Mouse (Mus musculus): ENCODE results near the gene Dgkz.

The Dgkz gene

DNA sequence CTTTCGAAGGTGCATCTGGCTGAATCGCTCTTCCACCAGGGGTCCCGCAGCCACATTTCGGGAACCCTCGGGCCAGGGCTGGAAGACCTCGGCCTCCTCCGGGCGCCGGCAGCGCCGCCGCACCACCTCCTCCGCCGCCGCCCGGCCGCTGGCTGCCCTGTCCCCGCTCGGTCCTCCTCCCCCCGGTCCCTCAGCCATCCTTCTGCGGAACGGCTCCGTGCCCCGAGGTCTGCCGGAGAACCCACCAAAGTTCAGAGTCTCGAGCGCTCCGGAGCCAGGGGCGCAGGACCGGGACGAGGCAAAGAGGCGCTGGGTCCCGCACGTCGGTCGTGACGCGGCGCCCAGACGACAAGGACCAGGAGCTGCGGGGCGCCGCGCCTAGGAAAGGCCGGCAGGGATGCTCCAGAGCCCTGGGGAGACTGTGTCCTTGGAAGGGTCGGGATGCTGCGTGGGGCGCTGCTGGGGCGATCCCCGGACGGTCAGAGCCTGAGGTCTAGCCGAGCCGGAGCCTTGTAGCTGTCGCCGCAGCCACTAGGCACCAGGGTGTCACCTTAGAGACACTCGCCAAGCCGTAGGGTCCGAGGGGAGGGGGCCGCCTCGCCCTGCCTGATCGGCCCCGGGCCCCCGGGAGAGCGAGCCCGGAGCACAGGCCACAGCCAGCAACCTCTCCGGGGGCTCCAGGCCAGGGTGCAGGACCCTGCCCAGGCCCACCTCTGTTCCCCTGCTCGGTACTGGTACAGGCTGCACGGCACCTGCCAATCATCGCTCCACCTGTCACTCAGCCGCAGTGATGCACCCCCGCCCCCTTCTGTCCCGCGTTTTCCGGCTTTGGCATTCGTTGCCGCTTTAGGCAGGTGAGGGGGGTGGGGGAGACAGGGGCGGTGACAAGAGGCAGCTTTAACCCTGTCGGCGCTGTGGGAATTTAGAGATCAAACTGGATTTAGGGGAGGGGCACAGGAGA is at the start of gene Dgkz:
Gene Dgkz (minus strand): TSS at position 284 of the 961 bp plus-strand sequence.
- DNase-seq, result no peak

DNA sequence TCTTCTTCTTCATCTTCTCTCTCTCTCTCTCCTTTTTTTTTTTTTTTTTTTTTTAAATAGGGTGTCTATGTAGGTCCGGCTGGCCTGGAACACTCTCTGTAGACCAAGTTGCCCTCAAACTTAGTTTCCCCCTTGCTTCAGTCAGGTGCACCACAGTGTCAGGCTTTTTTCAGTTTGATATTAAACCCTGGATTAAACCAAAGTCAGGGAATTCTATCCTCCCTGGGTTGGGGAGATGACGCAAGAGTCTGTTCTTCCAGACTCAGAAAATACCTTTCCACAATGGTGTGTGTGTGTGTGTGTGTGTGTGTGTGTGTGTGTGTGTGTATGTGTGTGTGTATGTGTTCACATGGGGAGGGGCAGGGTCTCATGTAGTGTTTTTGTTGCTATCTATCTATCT is 49.5 kb upstream of the Dgkz start:
- DNase-seq, result no peak

DNA sequence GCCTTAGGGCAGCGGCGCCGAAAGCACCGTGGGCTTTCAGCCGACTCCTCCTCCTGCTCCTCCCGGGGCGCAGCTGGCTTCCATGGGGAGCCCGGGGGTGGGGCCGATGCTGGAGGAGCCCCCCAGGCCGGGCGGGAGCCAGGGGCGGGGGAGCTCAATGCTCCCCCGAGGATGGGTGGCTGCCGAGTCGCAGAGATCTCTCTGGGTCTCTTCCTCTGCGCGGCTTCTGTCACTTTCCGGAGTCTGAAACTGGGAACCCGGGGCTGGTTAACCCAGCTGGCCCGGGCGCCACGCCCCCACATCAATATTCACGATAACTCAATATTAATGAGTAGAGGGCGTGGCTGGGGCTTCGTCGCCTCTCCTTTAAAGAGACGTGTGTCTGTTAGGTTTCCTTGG is 48.6 kb upstream of the Dgkz start, which contains the start of gene Creb3l1:
Gene Creb3l1 (minus strand): TSS at position 229 of the 399 bp plus-strand sequence.
- DNase-seq, result peak; percentile 89

DNA sequence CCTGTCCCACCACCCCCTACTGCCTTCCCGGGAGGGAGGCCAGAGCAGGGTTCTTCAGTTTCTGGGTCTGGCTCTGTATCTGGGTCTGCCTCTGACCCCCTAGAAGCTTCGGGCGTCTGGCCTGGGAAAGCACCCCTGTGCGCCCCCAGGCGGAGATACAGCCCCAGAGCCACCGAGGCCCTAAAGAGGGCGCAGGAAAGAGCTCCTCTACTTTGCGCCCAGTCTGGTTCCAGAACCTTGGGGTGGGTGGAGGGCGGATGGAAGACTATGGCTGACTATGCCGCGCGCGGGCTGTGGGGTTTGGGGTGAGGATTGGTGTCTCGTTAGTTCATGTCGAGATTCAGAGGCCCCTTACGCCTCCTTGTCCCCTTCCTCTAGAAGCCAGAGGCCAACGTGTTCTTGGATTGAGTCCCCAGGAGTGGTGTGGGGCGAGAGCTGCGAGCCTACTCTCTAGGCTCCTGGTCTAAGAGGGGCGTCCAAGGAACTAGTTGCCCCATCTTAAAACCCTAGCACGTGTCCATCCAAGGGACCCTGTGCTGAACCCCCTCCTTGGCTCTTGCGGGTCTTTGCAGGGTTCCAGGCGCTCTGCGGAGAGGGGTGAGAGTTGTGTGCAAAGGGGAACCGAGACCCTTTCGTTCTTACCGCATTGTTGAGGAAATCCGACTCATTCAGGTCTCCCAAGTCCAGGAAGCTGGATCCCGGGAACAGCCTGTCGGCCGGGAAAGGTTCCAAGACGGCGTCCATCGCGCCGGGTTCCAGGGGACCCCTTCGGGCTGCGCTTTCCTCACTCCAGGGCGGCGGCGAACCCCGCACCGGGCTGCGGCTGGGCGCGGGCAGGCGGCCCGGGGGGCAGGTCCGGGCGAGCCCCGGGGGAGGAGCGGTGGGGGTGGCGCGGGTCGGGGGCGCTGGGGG is 48.0 kb upstream of the Dgkz start:
- peak; percentile 59 for DNase-seq

DNA sequence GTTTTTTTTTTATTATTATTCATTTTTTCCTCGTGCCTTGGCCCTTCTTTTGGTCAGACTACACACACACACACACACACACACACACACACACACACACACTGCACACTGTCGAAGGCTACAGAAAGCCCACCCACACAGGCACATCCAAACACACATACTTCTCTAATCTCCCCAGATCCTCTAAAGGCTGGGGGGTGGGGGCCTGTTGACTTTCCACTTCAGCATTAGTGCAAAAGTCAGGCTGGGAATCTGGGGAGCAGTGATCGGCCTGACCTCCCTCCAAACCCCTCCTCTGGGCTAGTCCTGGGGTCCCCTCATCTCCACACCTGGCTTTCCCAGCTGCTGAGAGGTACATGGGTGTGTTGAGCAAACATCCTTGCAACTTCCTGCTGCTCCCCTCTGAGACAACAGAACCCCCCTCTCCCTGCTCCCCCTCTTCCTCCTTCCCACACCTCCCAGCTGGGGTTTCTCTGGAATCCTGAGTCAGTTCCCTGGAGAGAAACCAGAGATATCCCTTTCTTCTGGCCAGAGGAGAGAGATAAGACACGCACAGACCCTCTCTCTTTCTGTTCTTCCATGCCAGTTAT is 45.1 kb upstream of the Dgkz start:
- no peak for DNase-seq

DNA sequence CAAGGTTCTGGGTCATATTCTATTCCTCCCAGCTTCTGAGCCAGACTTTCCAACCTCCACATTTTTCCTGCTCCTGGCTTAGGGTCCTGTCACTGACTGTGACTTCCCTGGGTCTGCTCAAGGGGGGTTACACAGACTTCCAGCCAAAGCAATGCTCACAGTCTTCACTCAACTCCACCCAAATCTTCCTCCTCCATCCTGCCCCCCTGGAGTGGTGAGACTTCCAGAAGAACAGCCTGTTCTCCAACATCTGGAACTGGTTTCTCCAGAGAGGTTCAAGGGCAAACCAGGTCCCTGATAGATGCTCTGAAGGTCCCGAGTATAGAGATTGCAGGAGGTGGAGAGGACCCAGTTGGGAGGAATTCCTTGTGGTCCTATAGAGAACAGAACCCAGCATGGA is 41.8 kb upstream of the Dgkz start:
- no peak for DNase-seq

DNA sequence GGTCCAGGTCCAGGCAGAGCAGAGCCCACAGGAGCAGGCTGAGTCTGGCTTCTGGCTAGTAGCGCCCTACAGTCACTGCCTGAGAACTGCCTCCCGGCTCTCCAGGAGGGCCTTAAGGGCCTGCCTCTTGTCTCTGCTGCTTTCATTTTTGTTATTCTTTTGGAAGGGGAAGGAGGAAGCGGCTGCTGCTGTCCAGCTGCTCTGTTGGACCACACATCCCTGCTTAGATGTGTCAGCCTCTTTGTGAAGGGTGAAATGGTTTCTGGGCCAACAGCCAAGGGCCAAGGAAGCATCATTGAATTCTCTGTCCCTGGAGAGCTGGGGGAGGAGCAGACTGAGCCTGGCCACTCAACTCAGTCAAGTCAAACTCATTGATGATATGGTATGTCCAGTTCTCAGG is 41.3 kb upstream of the Dgkz start:
- no peak for DNase-seq

DNA sequence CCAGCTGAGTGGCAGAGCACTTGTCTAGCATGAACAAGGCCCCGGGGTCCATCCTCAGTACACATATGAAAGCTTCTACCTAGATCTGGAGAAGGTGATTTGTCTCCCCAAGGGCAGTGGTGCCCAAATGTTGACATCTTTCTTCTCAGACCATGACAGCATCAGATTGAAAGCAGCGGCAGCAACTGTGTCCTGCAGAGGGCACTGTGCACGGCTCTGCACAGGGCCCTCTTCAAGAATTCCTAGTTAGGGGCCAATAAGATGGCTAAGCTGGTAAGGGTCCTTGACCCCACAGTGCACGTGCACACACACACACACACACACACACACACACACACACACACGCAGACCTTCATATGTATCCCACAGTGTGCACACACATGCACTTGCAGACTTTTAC is 39.2 kb upstream of the Dgkz start:
- no peak for DNase-seq

DNA sequence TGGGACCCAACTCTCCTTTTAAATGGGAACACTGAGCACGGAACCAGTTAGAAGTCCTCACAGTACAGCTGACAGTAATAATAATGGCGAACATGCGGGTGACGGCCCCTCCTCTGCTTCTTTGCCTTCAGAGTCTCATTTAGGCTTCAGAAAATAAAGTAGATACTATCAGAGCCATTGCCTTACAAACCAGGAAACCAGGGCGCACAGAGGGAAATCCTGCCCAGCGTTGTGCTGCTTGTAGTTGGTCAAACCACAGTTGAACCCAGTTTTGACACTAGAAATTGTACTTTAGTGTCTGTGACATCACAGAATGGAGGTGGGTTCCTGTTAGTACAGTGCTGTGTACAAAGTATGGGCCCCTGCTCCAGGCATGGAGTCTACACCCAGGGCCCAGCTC is 38.6 kb upstream of the Dgkz start:
- DNase-seq, result no peak

DNA sequence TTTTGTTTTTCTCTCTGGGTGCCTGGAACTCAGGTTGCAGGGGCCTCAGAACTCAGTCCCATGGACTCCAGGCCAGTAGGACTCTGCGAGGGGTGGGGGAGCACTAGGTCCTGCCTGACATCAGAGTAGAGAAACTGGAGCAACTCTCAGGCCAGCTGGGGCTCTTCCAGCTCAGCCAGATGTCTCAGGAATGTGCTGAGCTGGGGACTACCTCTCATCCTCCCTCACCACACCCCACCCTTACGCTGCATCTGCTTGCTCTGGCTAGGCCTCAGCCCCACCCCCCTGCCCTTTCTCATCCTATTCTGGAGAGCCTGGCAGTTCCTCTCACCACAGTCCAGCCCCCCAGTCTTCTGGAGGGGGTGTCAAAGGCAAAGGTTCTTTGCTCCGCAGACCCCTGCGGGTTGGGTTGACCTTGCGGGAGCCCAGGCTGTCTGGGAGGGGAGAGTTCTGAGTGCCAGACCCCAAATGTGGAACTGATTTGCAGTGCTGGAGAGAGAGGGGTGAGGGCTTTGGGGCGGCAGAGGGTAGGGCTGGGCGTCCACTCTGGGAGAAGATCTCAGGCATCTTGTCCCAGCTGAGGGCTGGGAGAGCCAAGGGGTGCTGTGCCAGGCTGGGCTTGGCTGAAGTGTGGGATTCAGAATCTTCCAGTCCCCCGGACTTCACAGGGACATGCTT is 37.2 kb upstream of the Dgkz start:
- peak; percentile 75 for DNase-seq

DNA sequence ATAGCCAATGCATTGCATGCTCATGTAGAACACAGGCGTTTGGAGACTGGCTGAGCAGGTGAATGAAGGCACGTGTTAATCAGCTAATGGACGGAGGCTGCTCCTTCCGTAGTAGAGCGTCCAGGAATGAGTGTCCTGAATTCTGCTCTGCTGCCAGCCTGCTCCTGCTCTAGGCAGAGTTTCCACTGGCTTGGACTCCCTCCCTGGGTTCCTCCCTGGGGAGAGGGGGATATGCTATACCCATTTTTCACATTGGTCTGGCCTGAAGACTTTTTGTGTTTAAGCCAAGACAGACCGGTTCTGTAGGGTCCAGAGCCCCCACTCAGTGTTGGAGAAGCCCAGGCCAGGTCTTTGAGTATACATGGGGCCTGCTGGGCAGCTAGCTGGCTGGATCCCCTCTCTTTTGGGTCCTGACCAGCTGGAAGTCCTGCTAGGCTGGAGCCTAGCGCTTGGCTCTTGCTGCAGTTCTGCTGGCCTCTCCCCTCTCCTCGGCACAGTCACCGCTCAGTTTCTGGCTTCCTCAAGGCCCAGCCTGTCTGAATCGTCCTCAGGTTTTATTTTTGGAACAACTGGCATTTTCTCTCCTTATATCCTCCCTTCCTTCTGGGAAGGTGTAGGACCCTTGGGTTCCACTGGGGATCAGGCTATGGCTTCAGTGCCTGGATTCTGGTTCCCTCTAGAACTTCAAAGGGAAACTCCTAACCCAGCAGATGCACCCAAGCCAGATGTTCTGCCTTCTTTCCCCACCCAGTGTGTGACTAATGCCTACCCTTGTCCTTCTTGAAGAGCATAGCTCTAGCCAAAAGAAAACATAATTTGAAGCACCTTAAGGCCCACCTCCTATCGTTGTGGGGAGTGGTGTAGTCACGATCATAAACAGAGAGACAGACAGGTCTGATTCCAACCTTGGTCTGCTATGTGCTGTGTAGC is 36.0 kb upstream of the Dgkz start:
- no peak for DNase-seq

DNA sequence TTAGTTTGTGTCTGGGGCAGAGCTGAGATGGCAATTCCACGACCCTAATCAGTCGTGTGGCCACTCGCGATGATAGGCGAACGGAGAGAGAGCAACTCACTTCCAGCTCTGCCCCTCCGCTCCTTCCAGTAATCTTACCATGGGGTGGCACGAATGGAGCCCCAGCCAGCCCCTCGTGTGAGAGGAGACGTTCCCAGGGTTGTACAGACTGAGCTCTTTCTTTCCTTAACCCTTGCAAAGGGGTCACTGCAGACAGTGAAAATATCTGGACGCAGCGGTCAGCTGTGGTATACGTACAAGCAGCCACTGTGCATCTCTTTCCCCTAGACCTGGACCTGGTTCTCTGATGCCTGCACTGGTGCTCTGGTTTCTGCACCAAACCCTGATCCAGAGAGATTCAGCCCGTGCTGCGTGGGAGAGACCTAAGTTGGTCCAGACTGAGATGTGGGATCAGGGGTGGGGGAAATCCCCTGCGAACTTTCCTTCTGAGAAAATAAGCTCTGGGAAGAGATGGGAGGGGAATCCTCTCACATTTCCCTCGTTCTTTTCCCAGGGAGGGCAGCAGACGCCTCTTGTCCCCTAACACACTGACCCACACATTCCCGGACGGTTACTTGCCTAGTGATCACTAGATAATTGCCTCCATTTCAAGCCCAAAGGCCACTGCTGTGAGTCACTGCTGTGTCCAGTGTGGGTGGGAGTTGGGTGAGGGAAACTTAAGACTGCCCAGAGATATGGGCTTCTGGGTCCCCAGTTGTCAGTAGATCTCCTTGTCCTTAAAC is 33.1 kb upstream of the Dgkz start:
- DNase-seq, result no peak

DNA sequence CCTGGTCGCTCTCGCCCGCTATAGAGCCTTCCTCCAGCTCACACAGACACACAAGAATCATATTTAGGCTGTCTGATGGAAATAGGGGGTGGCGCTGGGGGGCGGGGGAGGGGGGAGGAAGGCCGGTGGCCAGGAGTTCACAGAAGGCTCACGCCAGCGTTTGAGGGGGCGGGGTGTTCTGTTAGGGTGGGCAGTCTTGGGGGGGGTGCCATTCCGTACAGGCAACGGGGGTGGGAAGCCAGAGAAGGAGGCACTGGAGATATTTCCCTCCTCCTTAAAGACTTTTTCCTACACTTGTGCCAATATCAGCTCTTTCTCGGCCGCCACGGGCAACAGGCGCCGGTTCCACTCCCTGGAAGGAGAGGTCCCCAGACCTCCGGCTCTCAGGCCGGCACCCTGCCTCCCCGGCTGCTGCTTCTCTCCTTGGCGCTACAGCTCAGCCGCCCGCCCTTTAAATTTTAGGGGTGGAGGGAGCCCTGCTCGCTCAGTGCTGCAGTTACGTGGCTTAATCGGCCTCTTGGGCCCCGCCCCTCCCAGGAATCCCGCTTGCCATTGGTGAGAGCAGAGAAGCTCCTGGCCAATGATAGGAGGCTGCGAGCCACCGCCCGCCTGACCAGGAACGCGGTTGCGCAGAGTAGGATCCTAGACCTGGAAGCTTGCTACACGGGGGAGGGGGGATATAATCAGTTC is 32.4 kb upstream of the Dgkz start:
- DNase-seq, result peak; percentile 98

DNA sequence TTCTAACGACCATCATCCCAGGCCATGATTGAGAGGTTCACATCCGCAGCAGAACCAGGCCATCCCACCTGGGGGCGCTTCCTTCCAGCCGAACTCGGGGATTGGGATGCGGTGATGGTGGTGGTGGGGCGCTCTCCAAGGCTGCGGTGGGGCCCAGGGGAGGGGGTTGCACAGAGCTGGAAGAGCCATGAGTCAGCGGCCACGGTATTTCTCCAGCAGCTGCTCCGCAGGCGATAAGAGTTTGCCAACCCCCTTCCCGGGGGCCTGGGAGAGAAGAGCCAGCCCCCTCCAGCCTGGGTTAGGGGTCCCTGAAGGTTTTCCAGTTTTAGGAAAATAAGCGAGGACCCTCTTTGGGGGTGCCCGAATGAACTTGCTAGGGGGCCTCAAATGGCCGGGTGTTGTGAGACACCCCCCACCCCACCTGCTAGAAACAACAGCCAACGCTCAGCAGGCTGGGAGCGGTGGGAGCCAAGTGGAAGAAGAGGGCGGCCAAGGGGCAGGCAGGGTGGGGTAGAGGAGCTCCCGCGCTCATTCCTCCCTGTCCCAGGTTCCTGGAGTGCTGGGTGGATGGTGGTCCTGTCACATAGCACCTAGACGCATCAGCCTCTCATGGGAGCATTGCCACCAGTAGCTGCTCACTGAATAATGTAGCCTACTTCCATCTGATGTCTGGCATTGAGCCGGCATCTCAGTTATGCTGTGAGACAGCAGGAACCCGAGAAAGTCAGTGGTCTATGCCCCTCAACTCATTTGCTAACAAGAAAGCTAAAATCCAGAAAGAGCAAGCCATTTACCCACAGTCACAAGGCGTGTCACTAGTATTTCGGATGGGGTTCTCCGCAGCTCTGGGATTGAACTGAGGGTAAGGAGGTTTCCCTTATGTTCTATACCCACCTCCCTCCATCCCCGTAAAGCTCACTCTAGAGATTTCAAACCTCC is 31.6 kb upstream of the Dgkz start:
- peak; percentile 81 for DNase-seq

DNA sequence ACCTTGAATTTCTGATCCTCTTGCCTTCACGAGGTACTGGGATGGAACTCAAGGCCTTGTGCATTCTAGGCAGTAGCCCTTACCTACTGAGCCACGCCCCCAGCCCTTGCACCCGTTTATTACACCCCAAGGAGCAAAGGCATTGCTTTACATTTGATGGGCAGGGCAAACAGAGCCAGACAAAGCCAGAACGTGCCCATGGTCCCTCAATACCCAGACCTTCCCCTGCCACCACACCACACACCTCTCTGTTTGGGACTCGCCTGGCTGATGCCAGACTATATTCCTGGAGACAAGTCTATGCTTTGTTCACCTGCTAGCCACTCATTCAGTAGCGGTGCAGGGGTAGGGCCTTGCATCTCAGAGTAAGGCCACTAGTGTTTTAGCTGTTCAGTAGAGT is 30.8 kb upstream of the Dgkz start:
- no peak for DNase-seq

DNA sequence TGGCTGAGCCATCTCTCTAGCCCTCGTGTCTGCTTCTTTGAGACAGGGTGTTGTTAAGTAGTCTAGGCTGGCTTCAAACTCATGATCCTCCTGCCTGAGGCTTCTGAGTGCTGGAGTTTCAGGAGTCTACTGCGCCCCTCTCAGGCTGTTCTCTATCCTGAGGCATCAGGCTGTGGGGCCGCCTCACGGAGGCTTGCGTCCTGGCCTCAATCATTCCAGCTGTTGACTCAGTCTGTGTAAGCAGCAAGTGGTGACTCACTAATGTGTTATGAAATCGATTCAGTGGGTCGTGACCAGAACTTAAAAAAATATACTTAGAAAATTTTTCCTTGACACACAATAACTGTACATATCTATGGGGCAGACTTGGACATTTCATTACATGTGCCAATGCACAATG is 29.0 kb upstream of the Dgkz start:
- no peak for DNase-seq

DNA sequence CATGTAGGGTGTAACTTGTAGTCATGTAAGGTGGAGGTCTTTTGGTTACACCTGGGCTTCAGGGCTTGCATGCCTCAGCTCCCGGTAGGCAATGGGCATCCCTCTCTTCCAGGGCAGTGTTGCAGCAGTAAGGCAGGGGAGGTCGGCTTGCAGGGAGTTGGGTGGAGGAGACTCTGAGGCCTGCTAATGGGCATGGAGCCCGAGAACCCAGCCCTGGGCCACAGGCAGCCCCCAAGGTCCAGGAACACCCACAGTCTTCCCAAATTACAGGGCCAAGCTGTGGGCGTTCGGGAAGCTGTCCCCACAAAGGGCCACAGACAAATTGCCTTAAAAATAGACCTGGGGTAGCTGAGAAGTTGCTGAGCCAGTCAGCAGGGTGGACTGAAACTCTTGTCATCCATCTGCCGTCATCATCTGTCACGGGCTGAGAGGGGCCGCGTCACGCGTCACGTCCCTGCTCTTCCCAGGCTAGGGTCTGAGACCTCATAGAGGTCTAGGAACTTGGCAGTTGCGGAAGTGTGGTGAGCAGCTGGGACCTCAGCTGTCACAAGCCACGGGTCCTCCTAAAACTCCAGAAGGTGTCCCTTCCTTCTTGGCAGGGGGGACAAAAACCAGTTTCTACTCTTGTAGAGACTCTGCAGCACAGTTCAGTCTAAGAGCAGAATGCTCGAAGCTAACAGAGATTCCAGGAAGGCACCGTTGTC is 22.4 kb upstream of the Dgkz start:
- no peak for DNase-seq

DNA sequence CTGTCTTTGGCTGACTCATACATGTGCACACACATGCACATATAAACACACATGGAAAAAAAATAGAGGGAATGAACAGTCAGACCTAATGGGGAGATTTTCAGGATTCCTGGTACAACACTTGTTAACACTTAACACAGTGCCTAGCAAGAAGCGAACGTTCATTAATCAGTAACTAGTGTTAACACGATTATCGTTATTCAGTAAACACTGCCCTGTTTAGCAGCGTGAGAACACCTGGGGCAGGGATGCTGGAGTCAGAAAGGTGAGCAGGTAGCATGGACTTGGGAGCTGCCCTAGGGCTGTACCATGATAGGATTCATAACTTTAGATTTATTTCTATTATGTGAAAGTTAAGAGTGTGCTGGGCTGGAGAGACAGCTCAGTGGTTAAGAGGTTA is 20.3 kb upstream of the Dgkz start:
- DNase-seq, result no peak
